Mouse (Mus musculus) adrenal gland, adult (tissue): ENCODE data around the gene Jup.
"Not testable (repeated sequence)": the region's sequence is repeated elsewhere in the genome, so short reads cannot be mapped to it uniquely, and the experiment has no call there.

Experiments used
- DNase-seq, 2 experiments: peaks; one replicate each; pipeline ENCODE4 v3.0.0; 2022 to 2023; ENCODE audit warnings: low spot score in 1 of 2; ENCODE audit not compliant: inconsistent age in 2 of 2

Gene Jup

DNA sequence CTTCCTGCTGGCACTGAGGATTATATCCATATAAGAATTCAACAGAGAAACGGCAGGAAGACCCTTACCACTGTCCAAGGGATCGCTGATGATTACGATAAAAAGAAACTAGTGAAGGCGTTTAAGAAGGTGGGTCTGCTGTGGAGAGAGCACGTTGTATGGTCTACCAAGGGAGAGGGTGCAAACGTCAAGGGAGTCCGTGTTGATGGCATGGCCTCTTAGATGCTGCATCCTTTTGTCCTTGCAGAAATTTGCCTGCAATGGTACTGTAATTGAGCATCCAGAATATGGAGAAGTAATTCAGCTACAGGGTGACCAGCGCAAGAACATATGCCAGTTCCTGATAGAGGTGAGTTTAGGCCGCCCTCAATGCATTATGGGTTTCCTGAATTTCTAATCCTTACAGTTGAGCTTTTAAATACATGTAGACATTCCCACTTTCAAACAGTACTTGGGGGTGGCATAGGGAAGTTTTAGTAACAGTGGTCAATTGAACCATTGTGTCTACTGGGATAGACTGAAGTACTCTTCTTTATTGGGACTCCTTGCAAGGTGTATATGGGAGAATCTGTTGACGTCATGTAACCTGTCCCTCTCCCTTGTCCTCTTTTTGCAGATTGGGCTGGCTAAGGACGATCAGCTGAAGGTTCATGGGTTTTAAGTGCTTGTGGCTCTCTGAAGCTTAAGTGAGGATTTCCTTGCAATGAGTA is 76.7 kb downstream of the Jup start:
- DNase-seq: not testable (repeated sequence)

DNA sequence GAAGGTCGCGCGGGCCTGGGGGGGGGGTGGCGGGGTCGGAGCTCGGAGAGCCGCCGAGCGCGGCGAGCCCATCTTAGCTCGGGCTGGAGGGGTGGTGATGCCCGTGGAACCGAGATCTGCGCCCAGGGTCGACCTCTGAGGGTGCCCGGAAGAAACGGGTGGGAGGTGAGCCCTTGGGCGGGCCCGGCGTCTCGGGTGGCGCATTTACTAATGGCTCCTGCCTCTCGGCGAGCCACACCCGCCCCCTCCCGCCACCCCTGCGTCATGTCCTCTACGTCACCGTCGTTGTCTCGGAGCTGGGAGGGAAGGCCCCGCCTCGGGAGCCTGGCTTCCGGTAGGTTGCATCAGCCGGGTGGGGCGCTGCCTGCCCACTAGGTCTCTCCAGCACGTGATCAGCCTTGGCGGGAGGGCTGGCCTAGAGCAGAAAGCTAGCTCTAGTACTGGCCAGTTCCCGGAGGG is 77.4 kb downstream of the Jup start:
- peak; percentile 98 to 99 for DNase-seq

DNA sequence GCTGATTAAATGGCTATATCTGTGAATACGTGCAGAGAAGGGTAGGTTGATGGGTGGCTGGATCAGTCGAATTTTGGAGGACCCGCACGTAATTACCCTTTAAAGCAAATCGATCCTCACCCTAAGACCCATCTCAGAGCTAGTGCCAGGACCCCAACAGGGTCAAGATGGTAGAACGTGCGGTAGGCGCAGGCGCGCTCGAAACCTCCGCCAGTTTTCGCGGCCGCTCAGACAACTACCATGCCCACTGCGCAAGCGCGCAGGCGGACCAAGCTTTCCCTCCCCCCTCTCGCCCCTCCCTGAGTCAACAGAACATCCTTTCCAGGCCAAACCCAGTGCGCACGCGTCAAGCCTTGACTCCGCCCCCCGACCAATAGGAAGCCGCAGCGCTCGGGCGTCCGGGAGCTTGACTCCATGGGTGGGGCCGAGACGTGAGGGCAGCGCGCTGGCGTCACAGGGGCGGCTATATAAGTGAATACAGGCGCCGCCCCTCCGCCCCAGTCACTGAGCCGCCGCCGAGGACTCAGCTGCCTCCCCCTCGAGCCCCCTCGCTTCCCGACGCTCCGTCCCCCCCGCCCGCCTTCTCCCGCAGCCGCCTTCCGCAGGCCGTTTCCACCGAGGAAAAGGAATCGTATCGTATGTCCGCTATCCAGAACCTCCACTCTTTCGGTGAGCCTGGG is 77.9 kb downstream of the Jup start, which contains the start of gene Eif1:
Gene Eif1 (plus strand): TSS at position 394 of the 680 bp plus-strand sequence.
- DNase-seq: peak; percentile 100
